Mouse (Mus musculus): ENCODE results near the gene Tmem242. TPM values are rescaled to one million over a fixed set of nuclear protein-coding genes. Genes with fewer than 3 reads are reported as not detected.
A peak's percentile ranks its signal among the peaks of the same experiment; 100 is the strongest.

Gene Tmem242
- total RNA-seq, 2 experiments from 2014 or later, result 84.3 to 92.8 TPM

DNA sequence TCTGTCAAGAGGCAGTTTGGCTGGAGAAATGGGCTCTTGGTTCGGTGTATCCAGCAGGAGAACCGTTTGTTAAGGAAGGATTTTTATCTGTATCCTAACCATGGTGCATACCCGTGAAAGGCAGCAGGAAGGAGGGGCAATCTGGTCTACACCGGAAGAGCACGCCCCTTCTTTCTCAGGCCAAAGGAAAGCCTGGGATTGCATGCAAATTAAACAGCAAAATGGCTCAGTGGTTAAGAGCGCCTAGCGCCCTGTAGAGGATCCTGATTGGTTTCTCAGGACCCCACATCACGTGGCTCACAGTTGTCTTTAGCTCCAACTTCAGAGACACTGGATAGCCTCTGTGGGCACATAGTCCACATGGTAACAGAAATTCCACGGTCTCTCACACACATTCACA lies 21.0 kb downstream of the Tmem242 start:
- DNase-seq (ENCODE audit: low spot score in 2 of 2), result no peak
- intact Hi-C loops (cut with DNase I), result no loop called here

DNA sequence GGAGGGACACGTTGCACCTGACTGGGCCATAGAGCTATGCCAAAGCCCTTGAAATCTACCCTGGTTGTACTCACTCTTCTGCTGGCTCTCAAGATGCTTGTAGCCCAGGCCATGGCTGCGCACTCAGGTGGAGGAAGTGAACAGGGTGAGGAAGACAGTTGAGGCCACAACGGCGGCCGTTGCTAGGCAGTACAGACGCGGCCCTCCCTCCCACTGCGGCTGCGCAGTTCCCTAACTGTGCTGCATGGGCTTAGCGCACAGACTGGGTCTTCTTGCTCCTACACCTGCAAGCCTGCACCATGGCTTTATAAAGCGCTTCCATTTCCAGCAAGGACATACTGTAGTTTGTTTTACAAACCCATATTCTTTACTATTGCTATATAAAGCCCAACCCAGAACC lies 21.5 kb downstream of the Tmem242 start, which contains the start of gene Ldhal6b:
TSS of gene Ldhal6b (minus strand) at position 223 of the 400 bp plus-strand sequence.
- intact Hi-C loops (cut with DNase I), result no loop called here
- no peak for DNase-seq (ENCODE audit: low spot score in 2 of 2)

DNA sequence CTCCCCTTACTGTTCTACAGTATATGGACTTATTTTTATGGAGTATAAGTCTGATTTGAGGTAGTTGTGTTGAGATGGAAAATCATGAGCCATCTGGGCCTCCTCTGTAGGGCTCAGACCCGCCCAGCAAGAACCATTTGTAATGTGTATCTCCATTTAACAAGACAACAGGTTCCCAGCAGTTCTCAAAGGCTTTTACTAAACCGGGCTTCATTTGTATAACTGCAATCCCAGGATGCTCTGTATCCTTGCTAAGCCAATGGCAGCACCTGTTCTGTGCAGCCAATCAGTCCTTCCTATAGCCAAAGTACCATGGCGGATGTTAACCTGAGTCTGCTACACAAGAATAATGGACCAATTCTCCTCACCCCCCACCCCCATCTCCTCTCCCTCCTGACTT lies 23.5 kb downstream of the Tmem242 start:
- no peak for DNase-seq (ENCODE audit: low spot score in 2 of 2)
- intact Hi-C loops (cut with DNase I), result no loop called here

DNA sequence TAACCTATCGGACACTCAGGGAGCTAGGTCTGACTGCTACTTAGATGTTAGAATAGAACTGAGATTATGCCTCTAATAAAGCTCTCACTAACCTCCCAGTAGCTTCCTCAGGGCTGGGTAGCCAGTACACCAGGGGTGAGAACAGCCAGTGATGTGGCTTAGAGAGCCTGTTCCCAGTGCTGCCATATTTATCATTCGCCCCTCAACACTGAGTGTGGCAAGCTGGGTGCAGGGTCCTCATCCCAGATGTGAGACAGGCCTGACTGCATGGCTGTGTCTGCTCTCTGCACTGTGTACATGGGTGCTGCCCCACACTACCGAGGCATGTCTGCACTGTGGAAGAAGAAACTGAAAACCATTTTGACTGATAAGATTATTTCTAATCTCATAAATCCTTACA lies 26.0 kb downstream of the Tmem242 start:
- DNase-seq (ENCODE audit: low spot score in 2 of 2), result no peak
- intact Hi-C loops (cut with DNase I), result no loop called here

DNA sequence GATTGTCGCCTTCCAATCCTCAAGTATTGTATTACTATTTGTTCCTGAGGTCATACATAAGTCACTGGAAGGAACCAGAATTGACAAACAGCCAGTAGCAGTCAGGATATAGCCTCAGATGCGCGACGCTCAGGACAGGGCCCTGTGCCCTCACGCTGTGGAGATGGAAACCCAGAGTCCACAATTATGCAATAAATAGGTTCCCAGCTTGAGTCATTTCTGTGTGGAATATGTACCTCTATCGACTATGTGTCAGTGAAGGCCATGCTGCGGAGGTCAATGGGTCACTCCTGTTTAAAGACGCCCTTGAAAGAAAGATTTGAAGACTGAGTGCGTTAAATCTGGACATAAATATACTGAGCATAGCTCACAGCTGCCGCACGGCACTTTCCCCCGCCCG lies 26.7 kb downstream of the Tmem242 start:
- DNase-seq (ENCODE audit: low spot score in 2 of 2), result no peak
- intact Hi-C loops (cut with DNase I), result no loop called here

DNA sequence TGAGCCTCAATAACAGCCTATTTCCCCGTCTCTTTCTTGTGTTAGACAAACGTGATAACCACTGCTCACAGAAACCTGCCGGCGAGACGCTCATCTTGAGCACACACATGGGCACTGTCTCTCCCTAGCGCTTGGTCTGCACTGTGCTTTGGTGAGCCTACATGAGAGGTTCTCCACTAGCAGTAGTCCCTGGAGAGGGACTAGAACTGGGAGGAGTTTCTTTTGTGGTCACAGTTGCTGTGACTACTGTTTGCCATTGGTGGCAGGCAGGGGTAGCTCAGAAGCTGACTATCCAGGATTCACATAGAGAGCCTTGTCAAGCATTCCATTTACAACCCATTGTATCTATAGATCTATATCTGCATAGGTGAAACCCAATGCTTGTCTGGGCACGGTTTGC lies 27.3 kb downstream of the Tmem242 start:
- DNase-seq (ENCODE audit: low spot score in 2 of 2), result no peak
- intact Hi-C loops (cut with DNase I), result no loop called here

DNA sequence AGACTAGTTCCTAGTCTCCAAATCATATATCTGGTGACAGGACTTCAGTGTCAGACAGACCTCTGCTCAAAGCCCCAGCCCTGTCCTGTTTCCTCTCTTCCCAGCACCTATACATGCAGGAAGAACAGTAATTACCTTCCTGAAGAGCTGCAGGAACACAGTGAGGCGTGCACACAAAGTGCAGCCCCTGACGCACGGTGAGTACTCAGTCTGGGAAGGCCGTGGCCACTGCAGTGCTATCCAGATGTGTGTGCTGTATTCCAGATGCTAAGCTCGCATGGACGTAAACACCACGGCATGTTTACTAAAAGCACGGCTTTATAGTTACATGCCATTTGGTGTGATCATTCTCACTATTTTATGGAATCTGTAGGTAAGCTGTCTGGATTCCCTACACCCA lies 27.8 kb downstream of the Tmem242 start:
- no peak for DNase-seq (ENCODE audit: low spot score in 2 of 2)
- intact Hi-C loops (cut with DNase I), result no loop called here

DNA sequence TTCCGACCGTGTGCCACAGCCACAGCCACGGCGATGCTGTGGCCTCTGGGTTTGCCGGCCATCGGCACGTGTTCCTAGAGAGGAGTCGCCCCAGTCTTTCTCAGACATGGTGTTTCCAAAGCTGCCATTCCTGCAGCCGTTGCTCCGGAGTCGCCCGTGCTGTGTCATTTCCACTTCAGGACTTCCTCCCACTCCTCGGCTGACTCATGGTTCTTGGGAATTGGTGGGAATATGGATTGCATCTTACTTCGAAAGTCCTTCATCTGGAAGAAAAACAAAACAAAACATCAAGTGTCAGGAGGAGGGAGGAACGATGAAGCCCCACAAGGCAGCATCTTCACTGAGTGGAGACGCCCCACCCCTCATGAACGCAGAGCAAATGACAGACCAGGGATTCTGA lies 28.9 kb downstream of the Tmem242 start:
- intact Hi-C loops (cut with DNase I), result no loop called here
- peak in 1 of 2 experiments; percentile 77 for DNase-seq (ENCODE audit: low spot score in 2 of 2)

DNA sequence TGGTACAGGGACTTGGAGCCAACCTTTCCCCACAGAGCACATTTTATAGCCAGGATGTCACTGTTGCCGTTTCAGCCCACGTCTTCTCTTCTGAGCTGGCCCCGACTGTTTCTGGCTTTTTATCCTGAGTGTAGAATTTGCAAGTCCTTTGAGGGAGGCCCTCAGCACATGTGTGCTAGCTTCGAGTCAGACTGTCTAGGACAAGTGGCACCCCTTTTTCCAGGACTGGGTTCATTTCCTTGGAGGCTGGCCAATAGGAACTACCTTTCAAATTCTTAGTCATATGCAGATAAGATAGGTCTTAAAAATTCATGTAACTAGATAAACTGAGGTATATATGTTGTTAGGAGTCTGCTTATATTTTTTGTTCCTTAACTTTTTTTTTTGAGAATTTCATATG lies 29.7 kb downstream of the Tmem242 start:
- DNase-seq (ENCODE audit: low spot score in 2 of 2), result no peak
- intact Hi-C loops (cut with DNase I), result no loop called here

DNA sequence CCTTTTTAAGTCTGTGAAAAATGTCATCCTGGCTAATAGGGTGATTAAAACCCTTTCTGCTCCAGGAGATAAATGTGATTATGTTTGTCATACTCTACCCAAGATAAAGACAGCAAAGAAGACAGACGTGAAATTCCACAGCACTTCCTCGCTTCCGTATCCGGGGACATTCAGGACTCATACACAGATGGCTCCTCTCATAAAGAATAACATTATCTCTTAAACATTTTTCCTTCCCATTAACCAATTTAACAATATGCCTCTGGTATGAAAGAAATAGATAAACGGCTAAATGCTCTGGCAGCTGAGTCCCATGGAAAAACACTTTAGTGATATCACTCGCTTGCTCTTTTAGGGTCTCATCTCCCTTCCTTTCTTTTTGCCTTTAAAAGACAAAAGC lies 33.0 kb downstream of the Tmem242 start:
- intact Hi-C loops (cut with DNase I), result no loop called here
- no peak for DNase-seq (ENCODE audit: low spot score in 2 of 2)

DNA sequence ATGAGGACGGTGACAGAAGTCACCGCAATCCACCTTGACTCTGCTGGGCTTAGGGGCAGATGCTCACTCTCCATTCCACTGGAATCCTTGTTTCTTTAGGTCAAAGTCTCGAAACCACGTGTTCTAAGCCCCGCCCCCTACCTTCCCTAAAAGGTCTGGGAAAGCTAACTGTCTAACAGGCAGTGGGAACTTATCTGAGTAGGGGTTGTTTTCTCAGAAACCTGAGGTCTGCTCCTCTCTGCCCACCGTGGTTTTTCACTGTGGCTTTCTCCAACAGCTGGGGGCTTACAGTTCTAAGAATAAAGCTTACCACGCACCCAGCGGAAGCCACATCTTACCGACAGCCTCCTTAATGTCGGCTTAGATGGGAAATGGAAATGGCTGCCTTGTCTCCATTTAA lies 33.5 kb downstream of the Tmem242 start:
- intact Hi-C loops (cut with DNase I), result no loop called here
- DNase-seq (ENCODE audit: low spot score in 2 of 2), result no peak

DNA sequence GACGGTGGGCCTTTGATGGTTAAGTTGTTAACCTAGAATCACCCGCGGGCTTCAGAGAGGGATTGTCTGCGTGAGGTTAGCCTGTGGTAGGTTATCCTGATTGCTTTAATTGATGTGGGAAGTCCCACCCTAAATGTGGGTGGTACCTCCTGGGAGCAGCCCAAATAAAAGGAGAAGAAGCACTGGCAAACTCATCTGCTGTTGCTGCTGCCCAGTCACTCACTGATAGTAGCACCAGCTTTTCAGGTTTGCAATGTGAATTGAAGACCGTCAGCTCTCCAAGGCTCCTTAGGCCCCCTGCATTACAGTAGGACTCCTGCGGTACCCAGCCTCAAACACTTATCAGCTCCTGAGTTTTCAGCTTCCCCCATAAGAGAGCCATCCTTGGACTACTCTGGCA lies 36.2 kb downstream of the Tmem242 start:
- DNase-seq (ENCODE audit: low spot score in 2 of 2), result no peak
- intact Hi-C loops (cut with DNase I), result no loop called here

DNA sequence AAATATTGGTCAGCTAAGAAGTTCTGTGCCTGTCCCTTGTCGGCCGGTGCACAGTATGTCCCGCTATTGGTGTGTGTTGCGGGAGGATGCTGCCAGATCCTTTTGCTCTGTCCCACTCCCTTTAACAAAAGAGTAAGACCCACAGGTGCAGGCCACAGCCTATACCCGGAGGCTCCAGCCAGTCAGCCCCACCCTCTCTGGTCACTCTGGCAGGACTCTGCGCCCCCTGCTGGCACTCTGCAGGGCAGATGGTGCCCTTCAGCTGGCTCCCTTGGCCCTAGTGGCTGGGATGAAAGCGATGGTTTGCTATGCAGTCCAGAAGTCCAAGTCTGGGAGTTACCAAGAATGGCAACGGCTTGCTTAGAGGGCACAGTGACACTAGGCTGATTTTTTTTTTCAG lies 37.4 kb downstream of the Tmem242 start:
- peak; percentile 54 to 64 for DNase-seq (ENCODE audit: low spot score in 2 of 2)
- intact Hi-C loops (cut with DNase I), result no loop called here

DNA sequence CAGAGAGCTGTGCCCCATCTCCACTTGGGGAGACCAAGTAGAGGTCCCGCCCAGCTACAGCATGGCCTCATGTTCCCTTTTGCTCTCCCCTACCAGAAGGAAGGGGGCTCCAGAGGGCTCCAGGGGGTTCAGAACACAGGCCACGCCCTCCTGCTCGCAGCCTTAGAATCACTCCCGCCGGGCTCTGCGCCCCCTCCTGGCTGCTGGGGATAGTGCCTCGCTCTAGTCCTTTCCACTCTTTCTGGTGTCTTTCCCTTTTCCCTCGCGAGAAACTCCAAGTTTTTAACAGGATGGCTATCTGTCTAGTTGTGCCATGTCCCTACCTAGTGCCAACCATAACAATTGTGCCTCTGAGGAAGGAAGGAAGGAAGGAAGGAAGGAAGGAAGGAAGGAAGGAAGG lies 38.0 kb downstream of the Tmem242 start:
- peak; percentile 50 to 51 for DNase-seq (ENCODE audit: low spot score in 2 of 2)

DNA sequence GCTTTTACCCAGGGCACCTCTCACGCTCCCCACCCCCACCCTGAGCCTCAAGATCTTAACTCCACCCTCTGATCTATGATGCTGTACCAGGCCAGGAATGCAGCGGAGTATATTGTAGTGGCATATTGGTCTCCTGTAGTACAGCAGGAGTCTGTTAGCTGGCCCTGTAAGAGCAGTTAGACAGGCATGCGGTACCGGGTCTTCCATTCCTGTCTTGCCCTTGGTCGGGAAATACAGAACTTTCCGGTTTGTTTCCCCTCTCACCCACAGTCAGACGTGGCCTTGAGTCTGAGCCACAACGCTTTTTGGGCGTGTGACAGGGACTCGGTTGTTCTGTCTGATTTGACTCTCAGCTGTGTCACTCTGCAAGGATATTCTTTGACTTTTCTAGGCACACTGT lies 38.8 kb downstream of the Tmem242 start:
- intact Hi-C loops (cut with DNase I), result no loop called here
- DNase-seq (ENCODE audit: low spot score in 2 of 2), result no peak

More for the DNA sequence above, 38.0 kb downstream of the Tmem242 start:
- intact Hi-C loops (cut with DNase I), result no loop called here

DNA sequence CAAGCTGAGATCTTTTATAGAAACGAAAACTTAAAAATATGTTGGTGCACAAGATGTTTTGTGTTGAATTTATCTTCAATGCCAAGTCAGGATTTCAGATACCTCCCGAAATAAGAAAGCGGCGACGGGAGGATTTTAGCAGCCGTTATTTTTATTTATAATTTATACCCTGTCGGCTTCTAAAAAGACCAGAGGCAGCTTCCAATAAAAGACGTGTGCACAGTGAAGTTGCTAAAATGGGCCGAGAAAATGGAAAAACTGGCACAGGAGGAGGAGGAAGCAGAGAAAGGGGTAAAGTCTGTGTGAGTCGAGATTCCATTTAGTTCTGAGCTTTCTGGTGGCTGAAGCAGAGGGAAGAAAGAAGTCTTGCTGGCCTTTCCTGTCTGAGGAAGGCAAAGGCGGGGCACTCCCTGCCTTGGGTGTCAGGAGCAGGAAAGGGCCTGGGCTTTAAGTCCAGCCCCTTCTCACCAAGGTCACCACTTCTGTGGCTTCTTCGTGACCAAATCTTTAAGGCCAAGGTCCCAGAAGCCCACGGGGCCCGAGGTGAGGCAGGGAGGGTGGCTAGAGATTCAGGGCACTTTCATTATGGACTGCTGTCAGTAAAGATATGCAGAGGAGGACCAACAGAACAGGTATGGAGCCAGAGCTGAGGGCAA lies 39.5 kb downstream of the Tmem242 start:
- peak; percentile 50 to 93 for DNase-seq (ENCODE audit: low spot score in 2 of 2)
- intact Hi-C loops (cut with DNase I), result no loop called here

DNA sequence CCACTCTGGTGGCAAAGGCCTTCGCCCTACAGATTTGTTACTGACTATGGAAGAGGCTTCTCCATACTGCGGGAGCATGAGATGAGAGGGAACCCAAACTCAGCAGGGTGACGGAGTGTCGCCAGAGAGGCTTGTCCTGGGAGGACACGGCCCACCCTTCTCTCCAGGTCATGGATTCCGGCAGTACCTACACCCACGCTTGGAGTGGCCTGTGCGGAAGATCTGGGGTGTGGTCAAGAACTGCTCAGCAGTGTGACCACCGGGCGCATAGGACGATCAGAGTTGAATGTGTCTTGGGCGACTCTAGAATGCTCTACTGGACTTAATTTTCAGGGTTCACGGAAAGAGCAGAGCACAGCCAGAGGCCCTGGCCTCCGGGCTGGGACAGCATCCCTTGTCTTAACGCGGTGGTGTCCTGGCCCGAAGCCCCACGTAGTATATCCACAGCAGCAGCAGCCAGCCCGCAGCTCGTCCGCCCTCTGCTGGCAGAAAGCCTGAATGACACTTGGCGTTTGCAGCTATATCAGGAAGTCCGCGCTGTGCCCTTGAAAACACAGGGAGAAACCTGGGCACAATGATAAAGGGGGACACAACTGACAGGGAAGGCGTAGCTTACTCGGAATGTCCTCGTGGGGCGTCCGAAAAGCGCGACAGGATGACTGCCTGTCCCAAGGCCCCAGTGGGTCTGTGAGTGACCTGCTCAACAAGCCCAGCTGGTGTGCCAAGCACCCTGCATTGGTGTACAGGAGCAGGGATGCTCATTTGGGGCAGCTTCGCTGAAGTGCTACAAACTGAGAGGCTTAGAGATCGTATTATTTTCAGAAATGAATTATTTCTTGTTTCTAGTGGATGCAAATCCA lies 42.7 kb downstream of the Tmem242 start:
- intact Hi-C loops (cut with DNase I), result loop anchor here (2.0 to 10.0 kb wide), 4 partner anchors 70 to 403 kb away; partner anchors contain the start of gene Arid1b
- DNase-seq (ENCODE audit: low spot score in 2 of 2), result peak; percentile 91 to 92

DNA sequence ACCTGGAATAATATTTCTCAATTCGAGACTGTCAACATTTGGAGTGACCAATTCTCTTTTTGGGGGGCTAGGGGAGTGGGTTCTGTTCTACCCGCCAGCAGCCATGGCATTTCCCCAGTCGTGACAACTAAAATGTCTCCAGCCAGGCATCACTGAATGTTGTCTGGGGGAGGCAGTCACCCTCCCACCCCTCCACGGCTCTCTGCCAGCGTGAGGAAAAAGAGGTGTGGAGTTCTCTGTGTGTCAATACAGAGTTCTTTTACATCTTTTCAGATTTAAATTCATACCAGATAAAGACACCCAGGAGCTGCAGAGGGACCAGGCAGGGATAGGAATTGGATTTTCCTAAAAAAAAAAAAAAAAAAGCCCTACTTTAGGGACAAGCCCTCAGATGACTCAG lies 43.8 kb downstream of the Tmem242 start:
- intact Hi-C loops (cut with DNase I), result loop anchor here (2.0 to 10.0 kb wide), 4 partner anchors 69 to 401 kb away; partner anchors contain the start of gene Arid1b
- DNase-seq (ENCODE audit: low spot score in 2 of 2), result peak in 1 of 2 experiments; percentile 79

DNA sequence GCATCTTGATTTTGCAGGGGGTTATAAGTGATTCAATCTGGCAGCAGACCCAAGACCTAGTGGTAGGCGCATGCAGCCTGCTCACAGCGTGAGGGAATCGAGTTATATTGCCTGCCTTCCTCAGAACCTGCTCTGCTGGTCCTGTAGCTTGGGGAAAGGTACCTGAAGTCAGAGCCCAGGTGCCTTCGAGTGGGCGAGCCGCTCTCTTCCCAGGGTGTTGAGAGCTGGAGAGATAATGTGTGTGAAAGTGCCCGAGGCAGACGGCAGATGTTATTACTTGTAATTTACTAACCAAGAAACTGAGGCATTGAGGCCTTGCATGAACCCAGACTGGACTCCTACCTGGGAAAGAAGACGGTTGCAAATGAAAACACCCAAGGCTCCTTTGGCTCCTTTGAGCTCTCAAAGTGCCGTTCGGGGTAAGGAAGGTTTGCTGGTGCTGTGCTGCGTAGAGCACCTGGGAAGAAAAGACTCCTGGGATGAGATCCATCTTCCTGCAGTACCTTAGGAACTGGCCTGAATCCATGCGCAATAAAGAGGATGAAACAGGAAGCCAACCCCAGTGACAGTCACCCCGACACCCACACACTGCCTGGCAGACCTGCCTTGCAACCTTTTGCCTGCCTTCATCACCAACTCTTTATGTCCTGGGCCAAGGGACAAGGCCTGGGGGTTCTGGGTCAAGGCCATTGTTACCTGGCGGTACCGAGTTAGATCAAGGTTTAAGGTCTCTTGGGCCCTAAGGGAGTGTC lies 44.4 kb downstream of the Tmem242 start:
- intact Hi-C loops (cut with DNase I), result loop anchor here (2.0 to 10.0 kb wide), 4 partner anchors 68 to 401 kb away; partner anchors contain the start of gene Arid1b
- no peak for DNase-seq (ENCODE audit: low spot score in 2 of 2)

DNA sequence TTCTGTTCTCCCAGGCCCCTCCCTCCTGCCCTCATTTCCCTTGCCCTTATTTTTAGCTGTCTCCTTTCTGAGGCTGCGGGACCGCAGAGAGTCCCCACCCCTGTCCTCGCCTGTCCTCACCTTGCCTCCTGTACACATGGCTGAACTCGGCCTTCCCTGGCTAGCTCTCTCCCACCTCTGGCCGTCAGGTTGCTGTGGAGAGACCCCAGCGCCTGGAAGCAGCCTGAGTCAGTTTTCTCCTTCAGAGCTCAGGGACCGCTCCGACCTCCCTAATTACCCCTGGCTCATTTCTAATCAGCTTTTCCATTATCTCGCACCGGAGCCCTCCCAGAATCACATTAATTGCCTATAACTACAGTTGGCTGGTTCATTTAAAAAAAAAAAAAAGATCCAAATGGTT lies 49.4 kb downstream of the Tmem242 start:
- intact Hi-C loops (cut with DNase I), result loop anchor here (10.0 kb wide), 1 partner anchor 396 kb away; the partner anchor contains the start of gene Arid1b
- no peak for DNase-seq (ENCODE audit: low spot score in 2 of 2)
